Mouse (Mus musculus) heart, embryonic 10.5 days (tissue): Measurements from ENCODE around the gene Psma4. TPM values are rescaled to one million over a fixed set of nuclear protein-coding genes. Genes with fewer than 3 reads are reported as not detected.

ENCODE experiments used
- DNase-seq: peaks from one replicate; pipeline ENCODE4 v3.0.0-alpha.2; 2017; ENCODE audit warnings: low spot score
- H3K27ac ChIP-seq: fragments of 300-500 bp; sonication (generic); 2 replicates; pipeline ENCODE4 v1.5.1; 2016; ENCODE audit warnings: mild to moderate bottlenecking
- H3K27me3 ChIP-seq: fragments of 300-500 bp; sonication (generic); 2 replicates; pipeline ENCODE4 v1.6.1; 2016; ENCODE audit warnings: mild to moderate bottlenecking; ENCODE audit not compliant: poor library complexity, insufficient read depth, severe bottlenecking
- H3K36me3 ChIP-seq: fragments of 300-500 bp; sonication (generic); 2 replicates; pipeline ENCODE4 v1.6.1; 2016; ENCODE audit warnings: mild to moderate bottlenecking, moderate library complexity
- H3K4me1 ChIP-seq: fragments of 300-500 bp; sonication (generic); 2 replicates; pipeline ENCODE4 v1.6.1; 2016; ENCODE audit warnings: mild to moderate bottlenecking
- H3K4me3 ChIP-seq: fragments of 300-500 bp; sonication (generic); 2 replicates; pipeline ENCODE4 v1.5.1; 2016; ENCODE audit warnings: mild to moderate bottlenecking, moderate library complexity
- H3K9me3 ChIP-seq: fragments of 300-500 bp; sonication (generic); 2 replicates; pipeline ENCODE4 v1.6.1; 2016; ENCODE audit warnings: mild to moderate bottlenecking, moderate library complexity
- WGBS: fragments of 180-500 bp; shearing (Covaris S2); methylation state at CpG from one replicate; pipeline ENCODE4 v1.1.7; 2016; 5-methylcytosine and 5-hydroxymethylcytosine counted together
- polyA plus RNA-seq: library from polyadenylated mRNA; unstranded; fragments of >200 nt; fragmentation: Nextera tagmentation; extraction: Ambion mirVana; gene quantifications from 2 replicates; pipeline ENCODE4 v1.2.1, GENCODE M21; 2016

Psma4 gene
- polyA plus RNA-seq = 269 and 307 TPM in 2 replicates

GRCm38 (mm10) chr9:54950575-54951321 lies at the start of gene Psma4, which contains the start of gene AY074887:
Gene Psma4 (plus strand): TSS chr9:54950790.
Gene AY074887 (minus strand): TSS chr9:54950998.
- H3K4me3 ChIP-seq = peak within 1 kb of the TSS; percentile 97
- peak within 1 kb of the TSS; percentile 96 for H3K27ac ChIP-seq
- H3K36me3 ChIP-seq = peaks cover 35% of the 10 kb centered on the region
- H3K27me3 ChIP-seq = no peaks in the 10 kb centered on the region
- DNase-seq = peak; percentile 97
- no peaks in the 10 kb centered on the region for H3K9me3 ChIP-seq
- H3K4me1 ChIP-seq = peaks cover 11% of the 10 kb centered on the region
- under 1% methylated on average over 65 of the region's 65 CpGs for WGBS

- no peak overlapping the region for H3K4me3 ChIP-seq
- H3K9me3 ChIP-seq = no peaks in the 10 kb centered on the region
- 81% methylated on average over 5 of the region's 5 CpGs for WGBS
- H3K4me1 ChIP-seq = no peaks in the 10 kb centered on the region
- peaks cover 62% of the 10 kb centered on the region for H3K36me3 ChIP-seq
- no peak overlapping the region for H3K27ac ChIP-seq
- no peak for DNase-seq
- no peaks in the 10 kb centered on the region for H3K27me3 ChIP-seq
Observed at GRCm38 (mm10) chr9:54909446-54909845, 41.1 kb upstream of the Psma4 start.

DNA sequence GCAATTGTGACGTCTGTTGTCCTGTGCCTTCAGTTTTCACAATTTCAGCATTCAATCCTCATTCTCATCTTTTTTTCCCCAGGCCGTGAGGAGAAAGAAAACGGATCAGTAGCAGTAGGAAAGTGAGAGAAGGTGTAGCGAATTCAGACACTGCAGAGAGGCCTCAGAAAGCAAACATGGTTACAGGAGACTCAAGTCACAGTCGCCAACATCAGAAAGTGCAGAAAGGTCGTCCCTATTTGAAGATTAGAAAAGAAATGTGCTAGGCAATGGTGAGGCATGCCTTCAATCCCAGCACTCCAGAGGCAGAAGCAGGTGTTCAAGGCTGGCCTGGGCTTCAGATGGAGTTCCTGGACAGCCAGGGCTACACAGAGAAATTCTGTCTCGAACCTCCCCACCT lies 35.0 kb upstream of the Psma4 start:
- Histone ChIP-seq H3K27ac (no peak overlapping the region), H3K4me1 (no peaks in the 10 kb centered on the region; the same call in 1 of the 2 replicates), H3K36me3 (peaks cover 8% of the 10 kb centered on the region; the same call in 1 of the 2 replicates), H3K4me3 (no peak overlapping the region), H3K27me3 (no peaks in the 10 kb centered on the region), H3K9me3 (0 out of 2 replicates have a peak, but pooled peaks cover 3% of the 10 kb centered on the region)
- 72% methylated on average over 7 of the region's 7 CpGs for WGBS
- DNase-seq = no peak

GRCm38 (mm10) chr9:54916401-54916800 lies 34.2 kb upstream of the Psma4 start:
- H3K4me1 ChIP-seq = no peaks in the 10 kb centered on the region; the same call in 1 of the 2 replicates
- no peak for DNase-seq
- H3K36me3 ChIP-seq = peaks cover 6% of the 10 kb centered on the region; the same call in 1 of the 2 replicates
- WGBS = 64% methylated on average over 8 of the region's 8 CpGs
- H3K9me3 ChIP-seq = 0 out of 2 replicates have a peak, but pooled peaks cover 3% of the 10 kb centered on the region
- no peak overlapping the region for H3K27ac ChIP-seq
- no peaks in the 10 kb centered on the region for H3K27me3 ChIP-seq
- H3K4me3 ChIP-seq = peak overlapping the region; percentile 82

DNA sequence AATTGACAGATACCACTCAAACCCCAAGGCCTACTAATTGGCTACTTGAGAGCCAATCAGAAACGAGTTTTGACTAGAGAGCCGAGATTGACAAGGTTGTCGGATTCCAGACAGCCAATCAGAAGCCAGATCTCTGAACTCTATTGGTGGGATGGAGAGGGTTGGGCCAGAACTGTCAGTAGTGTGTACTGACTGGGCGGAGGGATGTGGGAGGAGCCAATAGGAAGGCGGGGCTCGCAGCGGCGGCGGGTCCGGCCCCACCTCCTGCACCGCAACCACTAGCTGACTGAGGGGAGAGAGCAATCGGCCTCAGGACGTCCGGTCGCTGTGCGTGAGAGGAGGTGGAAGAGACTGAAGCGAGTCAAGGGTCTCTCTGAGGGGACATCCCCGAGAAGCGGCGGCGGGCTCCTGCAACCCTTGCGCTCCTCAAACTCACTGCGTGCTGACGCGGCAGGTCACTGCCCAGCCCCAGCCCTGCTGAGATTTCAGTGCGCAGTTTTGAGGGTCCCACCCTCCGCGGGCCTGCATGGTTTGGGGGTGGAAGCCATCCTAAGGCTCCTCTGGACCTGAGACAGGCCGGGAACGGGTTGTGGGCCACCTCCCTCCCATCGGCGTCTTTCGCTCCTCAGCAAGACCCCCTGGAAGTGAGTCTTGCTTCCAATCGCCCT lies 33.4 kb upstream of the Psma4 start, which contains the start of gene Hykk:
Gene Hykk (plus strand): TSS at position 274 of the 668 bp plus-strand sequence.
- Histone ChIP-seq H3K4me3 (peak within 1 kb of the TSS; percentile 82), H3K36me3 (0 out of 2 replicates have a peak, but pooled peaks cover 2% of the 10 kb centered on the region), H3K27ac (peak within 1 kb of the TSS; percentile 85), H3K27me3 (no peaks in the 10 kb centered on the region), H3K4me1 (no peaks in the 10 kb centered on the region; the same call in 1 of the 2 replicates), H3K9me3 (0 out of 2 replicates have a peak, but pooled peaks cover 3% of the 10 kb centered on the region)
- under 1% methylated on average over 34 of the region's 34 CpGs for WGBS
- DNase-seq = peak; percentile 94

- 76% methylated on average over 2 of the region's 2 CpGs for WGBS
- Histone ChIP-seq H3K27me3 (no peaks in the 10 kb centered on the region), H3K4me3 (peak overlapping the region; percentile 82; the same call in 1 of the 2 replicates), H3K27ac (no peak overlapping the region), H3K4me1 (no peaks in the 10 kb centered on the region; the same call in 1 of the 2 replicates), H3K36me3 (peaks cover 9% of the 10 kb centered on the region), H3K9me3 (0 out of 2 replicates have a peak, but pooled peaks cover 3% of the 10 kb centered on the region)
- DNase-seq = no peak
Observed at GRCm38 (mm10) chr9:54918191-54918590, 32.4 kb upstream of the Psma4 start.

GRCm38 (mm10) chr9:54918781-54919180 lies 31.8 kb upstream of the Psma4 start:
- Histone ChIP-seq H3K4me3 (no peak overlapping the region), H3K9me3 (0 out of 2 replicates have a peak, but pooled peaks cover 3% of the 10 kb centered on the region), H3K27ac (no peak overlapping the region), H3K4me1 (no peaks in the 10 kb centered on the region; the same call in 1 of the 2 replicates), H3K27me3 (no peaks in the 10 kb centered on the region), H3K36me3 (peaks cover 9% of the 10 kb centered on the region)
- no peak for DNase-seq
- WGBS = 90% methylated on average over 5 of the region's 5 CpGs

DNA sequence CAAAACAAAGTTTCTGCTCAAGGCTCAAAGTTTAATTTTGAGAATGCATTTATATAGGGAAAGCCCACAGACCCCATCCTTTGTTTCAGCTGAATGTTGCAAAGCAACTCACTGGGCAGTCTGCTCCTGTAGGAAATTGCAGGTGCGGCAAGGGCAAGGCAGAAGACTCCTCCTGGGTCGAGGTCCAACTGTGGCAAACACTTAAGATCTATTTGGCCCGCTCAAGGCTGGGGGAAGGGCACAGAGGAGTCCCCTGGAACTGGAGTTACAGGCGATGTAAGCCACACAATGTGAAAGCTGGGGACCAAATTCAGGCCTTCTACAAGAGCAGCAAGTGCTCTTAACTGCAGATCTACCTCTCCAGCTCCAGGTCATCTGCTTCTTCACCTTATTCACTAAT lies 30.6 kb upstream of the Psma4 start:
- no peak overlapping the region for H3K27ac ChIP-seq
- H3K4me3 ChIP-seq = no peak overlapping the region
- no peaks in the 10 kb centered on the region for H3K27me3 ChIP-seq
- DNase-seq = no peak
- no peaks in the 10 kb centered on the region; the same call in 1 of the 2 replicates for H3K4me1 ChIP-seq
- WGBS = 61% methylated on average over 4 of the region's 4 CpGs
- H3K9me3 ChIP-seq = 0 out of 2 replicates have a peak, but pooled peaks cover 3% of the 10 kb centered on the region
- H3K36me3 ChIP-seq = peaks cover 9% of the 10 kb centered on the region

GRCm38 (mm10) chr9:54930741-54931140 lies 19.8 kb upstream of the Psma4 start:
- Histone ChIP-seq H3K4me1 (no peaks in the 10 kb centered on the region), H3K4me3 (no peak overlapping the region), H3K27ac (no peak overlapping the region), H3K9me3 (no peaks in the 10 kb centered on the region), H3K36me3 (no peaks in the 10 kb centered on the region), H3K27me3 (no peaks in the 10 kb centered on the region)
- no peak for DNase-seq
- 82% methylated on average over 1 of the region's 1 CpGs for WGBS

- WGBS = 7% methylated on average over 1 of the region's 1 CpGs
- no peaks in the 10 kb centered on the region for H3K36me3 ChIP-seq
- H3K4me1 ChIP-seq = no peaks in the 10 kb centered on the region
- H3K9me3 ChIP-seq = no peaks in the 10 kb centered on the region
- H3K27ac ChIP-seq = no peak overlapping the region
- H3K4me3 ChIP-seq = no peak overlapping the region
- no peaks in the 10 kb centered on the region for H3K27me3 ChIP-seq
- DNase-seq = no peak
Observed at GRCm38 (mm10) chr9:54931765-54932164, 18.8 kb upstream of the Psma4 start.

DNA sequence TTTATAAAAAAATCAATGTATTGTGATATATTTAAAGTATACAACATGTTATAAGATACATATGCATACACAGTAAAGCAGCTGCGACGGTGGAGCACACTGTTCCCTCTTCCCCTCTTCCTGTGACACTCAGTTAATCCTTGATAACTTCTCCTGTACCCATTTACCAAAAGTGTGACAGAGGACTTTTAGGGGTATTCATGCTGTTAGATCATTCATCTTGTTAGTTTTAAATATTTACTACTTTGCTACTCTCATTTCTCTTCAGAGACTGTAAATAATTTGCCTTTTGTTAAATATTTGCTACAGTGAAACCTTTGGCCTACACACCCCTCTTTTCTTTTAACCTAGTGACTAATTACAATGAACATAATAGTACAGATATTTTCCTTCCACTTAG lies 18.2 kb upstream of the Psma4 start:
- Histone ChIP-seq H3K27me3 (no peaks in the 10 kb centered on the region), H3K36me3 (no peaks in the 10 kb centered on the region), H3K4me1 (no peaks in the 10 kb centered on the region), H3K9me3 (no peaks in the 10 kb centered on the region), H3K27ac (no peak overlapping the region), H3K4me3 (no peak overlapping the region)
- WGBS = 68% methylated on average over 2 of the region's 2 CpGs
- DNase-seq = no peak

DNA sequence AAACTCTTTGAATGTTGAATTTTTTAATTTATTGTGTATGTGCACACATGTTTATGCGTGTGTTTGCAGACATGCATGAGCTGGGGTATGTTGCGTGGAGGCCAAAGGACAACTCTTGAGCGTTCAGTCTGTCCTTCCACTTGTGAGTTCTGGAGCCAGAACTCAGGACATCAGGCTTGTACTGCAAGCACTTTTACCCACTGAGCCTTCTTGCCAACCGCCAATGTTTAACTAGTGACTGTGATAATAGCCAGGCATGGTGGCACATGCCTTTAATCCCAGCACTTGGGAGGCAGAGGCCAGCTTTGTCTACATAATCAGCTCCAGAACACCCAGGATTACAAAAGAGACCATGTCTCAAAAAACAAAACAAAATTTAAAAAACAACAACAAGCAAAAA lies 8.5 kb upstream of the Psma4 start:
- Histone ChIP-seq H3K9me3 (no peaks in the 10 kb centered on the region), H3K27me3 (no peaks in the 10 kb centered on the region), H3K27ac (no peak overlapping the region), H3K36me3 (peaks cover 6% of the 10 kb centered on the region; the same call in 1 of the 2 replicates), H3K4me3 (no peak overlapping the region), H3K4me1 (no peaks in the 10 kb centered on the region)
- WGBS = 91% methylated on average over 4 of the region's 4 CpGs
- no peak for DNase-seq

GRCm38 (mm10) chr9:54944467-54944866 lies 6.1 kb upstream of the Psma4 start:
- WGBS = 66% methylated on average over 2 of the region's 2 CpGs
- Histone ChIP-seq H3K4me3 (no peak overlapping the region), H3K4me1 (no peaks in the 10 kb centered on the region), H3K9me3 (no peaks in the 10 kb centered on the region), H3K36me3 (no peaks in the 10 kb centered on the region), H3K27me3 (no peaks in the 10 kb centered on the region), H3K27ac (no peak overlapping the region)
- no peak for DNase-seq
